Mouse (Mus musculus) midbrain, embryonic 14.5 days (tissue): ENCODE results near the gene Irf5. TPM values are rescaled to one million over a fixed set of nuclear protein-coding genes. Genes with fewer than 3 reads are reported as not detected.
"Not testable (repeated sequence)": the region's sequence is repeated elsewhere in the genome, so short reads cannot be mapped to it uniquely, and the experiment has no call there.

Experiments
- ATAC-seq: fragments of 200-750 bp; cut with Nextera tagmentation; 2 replicates; pipeline ENCODE4 v1.8.0; 2017; ENCODE audit warnings: moderate number of reproducible peaks, moderate library complexity; ENCODE audit not compliant: low FRiP score, low TSS enrichment
- DNase-seq: peaks from one replicate; pipeline ENCODE4 v3.0.0-alpha.2; 2015
- H3K27ac ChIP-seq: fragments of 300-500 bp; sonication (generic); replicated peaks from 2 replicates; pipeline ENCODE4 v1.5.1; 2014; ENCODE audit warnings: mild to moderate bottlenecking, low read depth, low read length, moderate library complexity
- H3K27me3 ChIP-seq: fragments of 300-500 bp; sonication (generic); 2 replicates; pipeline ENCODE4 v1.6.1; 2014; ENCODE audit warnings: low read length, control low read depth, mixed read lengths; ENCODE audit not compliant: control insufficient read depth, insufficient read depth
- H3K36me3 ChIP-seq: fragments of 300-500 bp; sonication (generic); 2 replicates; pipeline ENCODE4 v1.6.1; 2014; ENCODE audit warnings: low read length, control low read depth; ENCODE audit not compliant: control insufficient read depth, insufficient read depth
- H3K4me1 ChIP-seq: fragments of 300-500 bp; sonication (generic); 2 replicates; pipeline ENCODE4 v1.6.1; 2014; ENCODE audit warnings: mild to moderate bottlenecking, antibody characterized with exemption, low read length, control low read depth; ENCODE audit not compliant: control insufficient read depth, insufficient read depth
- H3K4me2 ChIP-seq: fragments of 300-500 bp; sonication (generic); 2 replicates; pipeline ENCODE4 v1.6.1; 2014; ENCODE audit warnings: mild to moderate bottlenecking, low read length, moderate library complexity
- H3K4me3 ChIP-seq: fragments of 300-500 bp; sonication (generic); replicated peaks from 2 replicates; pipeline ENCODE4 v1.5.1; 2014; ENCODE audit warnings: low read depth, low read length
- H3K9ac ChIP-seq: fragments of 300-500 bp; sonication (generic); replicated peaks from 2 replicates; pipeline ENCODE4 v1.6.1; 2014; ENCODE audit warnings: mild to moderate bottlenecking, low read length, moderate library complexity
- H3K9me3 ChIP-seq: fragments of 300-500 bp; sonication (generic); 2 replicates; pipeline ENCODE4 v1.6.1; 2016; ENCODE audit warnings: low read length, control low read depth, mixed read lengths; ENCODE audit not compliant: control insufficient read depth
- WGBS: fragments of 180-500 bp; shearing (Covaris S2); extraction: QIAGEN DNeasy Blood & Tissue Kit; methylation state at CpG from one replicate; pipeline ENCODE4 v1.1.7; 2014; 5-methylcytosine and 5-hydroxymethylcytosine counted together
- polyA plus RNA-seq: library from polyadenylated mRNA; unstranded; fragments of >200 nt; fragmentation: Nextera tagmentation; extraction: Ambion mirVana; gene quantifications from 2 replicates; pipeline ENCODE4 v1.2.1, GENCODE M21; 2014

Gene Irf5
- polyA plus RNA-seq, 1 experiment from 2014 or later = 1.9 TPM

DNA sequence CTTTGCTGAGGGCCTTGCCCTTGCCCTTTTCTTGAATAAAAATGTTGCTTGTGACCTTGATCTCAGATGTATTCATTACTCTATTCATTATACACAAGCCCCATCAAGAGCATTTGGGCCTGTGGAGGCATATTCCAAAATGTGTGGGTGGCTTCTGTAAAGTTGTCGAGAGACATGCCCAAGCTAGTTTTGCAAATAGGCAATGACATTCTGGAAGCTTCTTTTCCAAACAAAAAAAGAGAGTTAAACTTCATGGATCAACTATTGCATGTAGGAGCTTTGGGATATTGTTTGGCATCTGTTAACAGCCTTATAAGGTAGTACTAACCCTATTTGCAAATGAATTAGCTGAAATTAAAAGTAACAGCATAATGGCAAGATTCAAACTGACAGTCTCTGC is 21.7 kb downstream of the Irf5 start:
- H3K36me3 ChIP-seq = peaks cover 67% of the 10 kb centered on the region
- WGBS = 100% methylated on average over 1 of the region's 1 CpGs
- DNase-seq = no peak
- H3K4me3 ChIP-seq = no peak overlapping the region
- no peak overlapping the region for H3K9ac ChIP-seq
- no peaks in the 10 kb centered on the region for H3K9me3 ChIP-seq
- ATAC-seq = no peak
- H3K4me1 ChIP-seq = no peaks in the 10 kb centered on the region
- no peak overlapping the region for H3K27ac ChIP-seq
- H3K27me3 ChIP-seq = no peaks in the 10 kb centered on the region
- H3K4me2 ChIP-seq = no peak overlapping the region

DNA sequence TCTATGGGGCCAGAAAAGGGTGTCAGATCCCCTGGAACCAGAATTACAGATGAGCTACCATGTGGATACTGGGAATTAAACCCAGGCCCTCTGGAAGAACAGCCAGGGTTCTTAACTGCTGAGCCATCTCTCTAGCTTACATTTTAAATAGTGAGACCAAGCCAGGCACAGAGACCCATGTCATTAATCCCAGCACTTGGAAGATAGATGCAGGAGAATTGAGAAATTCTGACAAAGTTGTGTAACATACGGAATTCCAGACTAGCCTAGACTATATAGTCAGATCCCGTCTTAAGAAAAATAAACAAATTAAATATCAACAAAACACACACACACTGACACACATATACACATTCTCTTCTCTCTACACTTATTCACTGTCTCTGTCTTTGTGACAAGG is 26.1 kb downstream of the Irf5 start:
- WGBS = 91% methylated on average over 2 of the region's 2 CpGs
- Histone ChIP-seq H3K4me1 (no peaks in the 10 kb centered on the region), H3K27me3 (no peaks in the 10 kb centered on the region), H3K36me3 (peaks cover 73% of the 10 kb centered on the region), H3K27ac (no peak overlapping the region), H3K4me2 (no peak overlapping the region), H3K9me3 (no peaks in the 10 kb centered on the region), H3K9ac (no peak overlapping the region), H3K4me3 (no peak overlapping the region)
- DNase-seq = no peak
- no peak for ATAC-seq

DNA sequence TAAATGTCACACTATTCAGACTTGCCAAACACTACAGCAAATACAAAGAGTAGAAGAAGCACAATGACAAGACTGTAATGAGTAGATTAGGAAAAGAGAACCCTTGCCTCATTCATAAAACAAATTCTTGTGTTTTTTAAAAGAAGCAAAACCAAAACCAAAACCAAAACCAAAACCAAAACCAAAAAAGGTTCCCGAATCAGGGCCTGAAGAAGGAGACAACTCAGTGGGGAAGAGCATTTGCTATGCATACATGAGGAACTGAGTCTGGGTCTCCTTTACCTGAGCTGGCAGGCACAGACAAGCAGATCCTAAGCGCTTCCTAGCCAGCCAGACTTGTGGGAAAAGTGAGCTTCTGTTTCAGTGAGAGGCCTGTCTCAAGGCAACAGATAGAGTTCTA is 30.7 kb downstream of the Irf5 start:
- no peaks in the 10 kb centered on the region for H3K9me3 ChIP-seq
- 93% methylated on average over 2 of the region's 2 CpGs for WGBS
- no peak overlapping the region for H3K9ac ChIP-seq
- no peak overlapping the region for H3K4me2 ChIP-seq
- H3K4me3 ChIP-seq = no peak overlapping the region
- H3K27ac ChIP-seq = no peak overlapping the region
- no peaks in the 10 kb centered on the region for H3K27me3 ChIP-seq
- H3K4me1 ChIP-seq = no peaks in the 10 kb centered on the region
- ATAC-seq (no peak), DNase-seq (no peak)
- peaks cover 85% of the 10 kb centered on the region for H3K36me3 ChIP-seq

DNA sequence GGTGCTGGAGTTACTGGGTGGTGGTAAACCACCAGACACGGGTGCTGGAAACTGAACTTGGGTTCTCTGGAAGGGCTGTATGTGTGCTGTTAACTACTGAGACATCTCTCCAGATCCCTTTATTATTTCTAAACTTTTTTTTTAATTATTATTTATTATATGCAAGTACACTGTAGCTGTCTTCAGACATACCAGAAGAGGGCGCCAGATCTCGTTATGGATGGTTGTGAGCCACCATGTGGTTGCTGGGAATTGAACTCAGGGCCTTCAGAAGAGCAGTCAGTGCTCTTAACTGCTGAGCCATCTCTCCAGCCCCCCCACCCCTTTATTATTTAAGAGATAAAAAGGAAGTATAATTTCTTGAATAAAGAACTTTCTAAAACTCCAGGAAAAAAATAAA is 50.0 kb downstream of the Irf5 start:
- H3K36me3 ChIP-seq = peaks cover 82% of the 10 kb centered on the region
- 86% methylated on average over 3 of the region's 3 CpGs for WGBS

DNA sequence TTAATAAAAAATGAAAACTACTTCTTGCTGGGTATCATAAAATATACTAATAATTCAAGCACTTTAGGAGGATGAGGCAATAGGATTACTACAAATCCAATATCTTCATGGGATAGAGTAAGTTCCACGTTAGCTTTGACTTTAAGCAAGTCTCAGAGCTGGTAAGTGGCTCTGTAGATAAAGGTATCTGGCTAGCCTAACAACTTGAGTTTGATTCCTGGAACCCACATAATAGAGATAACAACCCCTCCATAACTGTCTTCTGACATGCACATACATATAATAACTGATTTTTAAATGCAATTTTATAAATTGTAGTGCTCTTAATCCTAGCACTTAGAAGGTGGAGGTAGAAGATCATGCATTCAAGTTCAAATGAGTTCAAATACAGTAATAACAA is 54.3 kb downstream of the Irf5 start:
- no peak overlapping the region for H3K4me2 ChIP-seq
- WGBS = 86% methylated on average over 1 of the region's 1 CpGs
- H3K4me3 ChIP-seq = no peak overlapping the region
- H3K36me3 ChIP-seq = peaks cover 72% of the 10 kb centered on the region
- H3K27ac ChIP-seq = no peak overlapping the region
- DNase-seq (no peak), ATAC-seq (no peak)
- H3K9ac ChIP-seq = no peak overlapping the region
- no peaks in the 10 kb centered on the region for H3K9me3 ChIP-seq
- no peaks in the 10 kb centered on the region for H3K4me1 ChIP-seq
- H3K27me3 ChIP-seq = no peaks in the 10 kb centered on the region

More for the DNA sequence above, 50.0 kb downstream of the Irf5 start:
- H3K27me3 ChIP-seq, ATAC-seq, H3K4me2 ChIP-seq, H3K4me3 ChIP-seq, H3K4me1 ChIP-seq, H3K27ac ChIP-seq, H3K9me3 ChIP-seq, DNase-seq, H3K9ac ChIP-seq: not testable (repeated sequence)

DNA sequence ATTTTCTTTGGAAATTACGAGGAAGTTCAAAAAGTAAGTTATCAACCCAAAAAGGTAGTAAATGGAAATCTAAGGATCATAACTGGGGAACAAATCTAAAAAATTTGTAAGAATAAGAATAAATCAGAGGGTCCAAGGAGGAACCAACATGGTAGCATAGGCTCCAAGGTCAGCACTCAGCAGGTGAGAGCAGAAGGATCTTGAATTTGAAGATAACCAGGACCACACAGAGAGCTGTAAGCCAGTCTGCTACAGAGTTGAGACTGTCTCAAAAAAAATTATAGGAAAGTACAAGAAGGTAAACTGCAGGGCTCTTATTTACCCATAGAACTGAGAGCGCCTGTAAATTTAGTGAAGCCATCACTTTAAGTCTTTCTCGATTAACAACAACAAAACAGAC is 54.8 kb downstream of the Irf5 start:
- WGBS = 98% methylated on average over 3 of the region's 3 CpGs
- Histone ChIP-seq H3K9me3 (no peaks in the 10 kb centered on the region), H3K4me2 (no peak overlapping the region), H3K36me3 (peaks cover 75% of the 10 kb centered on the region), H3K9ac (no peak overlapping the region), H3K27ac (no peak overlapping the region), H3K4me3 (no peak overlapping the region), H3K4me1 (no peaks in the 10 kb centered on the region), H3K27me3 (no peaks in the 10 kb centered on the region)
- ATAC-seq = no peak
- DNase-seq = no peak

Other genes starting within 250 kb of the Irf5 start
- 0.36 and 0.59 TPM in 2 replicates for gene Fam71f2, start 247.0 kb upstream of the Irf5 start, polyA plus RNA-seq
- gene Fam71f1, start 207.5 kb upstream of the Irf5 start, polyA plus RNA-seq = not detected in 2 replicates
- 109 and 181 TPM in 2 replicates for gene Calu, start 178.6 kb upstream of the Irf5 start, polyA plus RNA-seq
- 0.31 and 0.36 TPM in 2 replicates for gene Opn1sw, start 138.2 kb upstream of the Irf5 start, polyA plus RNA-seq
- gene Ccdc136, start 130.3 kb upstream of the Irf5 start, polyA plus RNA-seq = 30.6 and 33.5 TPM in 2 replicates
- 1.6 and 4.0 TPM in 2 replicates for gene Flnc, start 93.4 kb upstream of the Irf5 start, polyA plus RNA-seq
- gene Atp6v1f, start 58.9 kb upstream of the Irf5 start, polyA plus RNA-seq = 318 and 408 TPM in 2 replicates
- gene Atp6v1fnb, start 55.2 kb upstream of the Irf5 start, polyA plus RNA-seq = 0.84 TPM in 1 of 2 replicates, not detected in the other
- 11.6 and 12.1 TPM in 2 replicates for gene Kcp, start 18.7 kb upstream of the Irf5 start, polyA plus RNA-seq
- gene Tnpo3, start 83.3 kb downstream of the Irf5 start, polyA plus RNA-seq = 63.9 and 102 TPM in 2 replicates
- 3.2 and 3.8 TPM in 2 replicates for gene Tspan33, start 167.6 kb downstream of the Irf5 start, polyA plus RNA-seq
- gene Smo, start 208.9 kb downstream of the Irf5 start, polyA plus RNA-seq = 9.2 and 14.4 TPM in 2 replicates
- gene Ahcyl2, start 241.4 kb downstream of the Irf5 start, polyA plus RNA-seq = 15.1 and 18.0 TPM in 2 replicates